Comparison of ENCODE assay signal across 8 mouse cellular contexts in the genomic region with DNA sequence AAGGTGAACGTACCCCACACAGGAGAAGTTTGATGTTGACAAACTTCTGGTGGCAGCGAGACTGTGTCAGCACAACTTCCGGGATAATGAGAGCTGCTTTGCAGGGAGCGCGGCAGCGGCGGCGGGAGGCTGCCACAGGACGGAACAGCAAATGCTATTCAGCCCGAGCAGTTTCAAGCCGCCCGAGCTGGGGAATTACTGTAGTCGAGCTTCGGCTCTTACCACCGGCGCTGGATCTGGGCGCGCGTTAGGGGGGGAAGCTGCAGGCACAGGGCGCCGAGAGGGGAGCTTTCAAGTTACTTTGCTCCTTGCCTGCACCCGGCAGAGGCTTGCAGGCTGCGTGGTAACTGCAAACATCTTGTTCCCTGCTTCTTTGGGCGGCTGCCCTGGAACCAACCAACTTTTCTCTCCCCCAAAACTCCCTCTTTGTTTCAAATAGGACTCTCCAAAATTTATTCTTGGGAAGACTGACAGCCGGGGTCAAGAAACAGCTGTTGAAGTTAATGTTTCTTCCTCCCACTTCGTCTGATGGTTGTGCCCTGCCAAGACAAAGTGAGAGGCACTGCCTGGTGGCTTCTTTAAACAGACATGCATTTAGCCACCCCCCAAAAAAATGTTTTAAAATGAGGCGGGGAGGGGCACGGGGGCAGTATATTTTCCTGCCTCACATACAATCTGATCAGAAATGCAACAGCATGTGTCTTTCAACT.
A peak's percentile ranks its signal among the peaks of the same experiment; 100 is the strongest.
DNase-seq lines count a peak whose midpoint lies in the region; ATAC-seq and TF ChIP-seq lines count a peak whose summit lies in the region.

No protein-coding gene starts in this region.

- TF ChIP-seq POLR2A in bone marrow macrophage, adult 2 months (IDR thresholded peaks at IDR 0.05; ENCODE audit: borderline replicate concordance, low read depth, low read length), result no peak
- peak; percentile 69 for TF ChIP-seq POLR2A in embryonic fibroblast, embryonic 13.5 days (IDR thresholded peaks at IDR 0.05; ENCODE audit: low read depth, low read length)

- H3K27me3 ChIP-seq in kidney, embryonic 14.5 days (ENCODE audit: control insufficient read depth, insufficient read depth, low read length), result no peaks in the 10 kb centered on the region
- H3K27me3 ChIP-seq in limb, embryonic 15.5 days, result no peaks in the 10 kb centered on the region

- DNase-seq in A20 (ENCODE audit: low read depth, low spot score), result peak; percentile 89
- peak; percentile 92 to 94 for DNase-seq in heart, adult 9 months (ENCODE audit: low spot score in 2 of 2)
- peak; percentile 68 to 78 for DNase-seq in monocyte, adult 2 months (ENCODE audit: low read depth in 1 of 2, low spot score in 2 of 2)
- DNase-seq in spleen, postnatal 36 days (ENCODE audit: low spot score in 2 of 2), result peak; percentile 88 to 90

- no peak for TF ChIP-seq CTCF in bone marrow macrophage, adult 2 months (IDR thresholded peaks at IDR 0.05; ENCODE audit: low read depth, low read length)
- TF ChIP-seq CTCF in embryonic fibroblast, embryonic 13.5 days (IDR thresholded peaks at IDR 0.05; ENCODE audit: borderline replicate concordance, insufficient read depth, low read length), result no peak

- under 1% methylated on average over 28 of the region's 28 CpGs for WGBS in kidney, embryonic 14.5 days
- under 1% methylated on average over 28 of the region's 28 CpGs for WGBS in limb, embryonic 15.5 days

- peak overlapping the region; percentile 61 for H3K4me3 ChIP-seq in bone marrow macrophage, adult 2 months (ENCODE audit: insufficient read depth, low read length)
- peak overlapping the region; percentile 31 for H3K4me3 ChIP-seq in embryonic fibroblast, embryonic 13.5 days (ENCODE audit: insufficient read depth, low read length)
- H3K4me3 ChIP-seq in kidney, embryonic 14.5 days (ENCODE audit: low read length), result peak overlapping the region; percentile 42
- peak overlapping the region; percentile 36 for H3K4me3 ChIP-seq in limb, embryonic 15.5 days

- H3K4me1 ChIP-seq in bone marrow macrophage, adult 2 months (ENCODE audit: control insufficient read depth, insufficient read depth, low read length), result peaks cover 19% of the 10 kb centered on the region
- peaks cover 17% of the 10 kb centered on the region for H3K4me1 ChIP-seq in embryonic fibroblast, embryonic 13.5 days (ENCODE audit: control insufficient read depth, insufficient read depth, low read length)
- H3K4me1 ChIP-seq in kidney, embryonic 14.5 days (ENCODE audit: control insufficient read depth, insufficient read depth, low read length), result peaks cover 31% of the 10 kb centered on the region
- peaks cover 48% of the 10 kb centered on the region for H3K4me1 ChIP-seq in limb, embryonic 15.5 days

- H3K27ac ChIP-seq in bone marrow macrophage, adult 2 months (ENCODE audit: insufficient read depth, low read depth, low read length), result peak overlapping the region; percentile 93
- H3K27ac ChIP-seq in embryonic fibroblast, embryonic 13.5 days (ENCODE audit: insufficient read depth, low read length), result peak overlapping the region; percentile 99
- peak overlapping the region; percentile 99 for H3K27ac ChIP-seq in kidney, embryonic 14.5 days (ENCODE audit: low read depth, low read length)
- peak overlapping the region; percentile 98 for H3K27ac ChIP-seq in limb, embryonic 15.5 days

- peak overlapping the region; percentile 73 for H3K4me2 ChIP-seq in kidney, embryonic 14.5 days (replicated peaks; ENCODE audit: low read depth, low read length)
- H3K4me2 ChIP-seq in limb, embryonic 15.5 days, result peak overlapping the region; percentile 60

- H3K9me3 ChIP-seq in kidney, embryonic 14.5 days (ENCODE audit: control insufficient read depth, low read length), result no peaks in the 10 kb centered on the region
- no peaks in the 10 kb centered on the region for H3K9me3 ChIP-seq in limb, embryonic 15.5 days

- H3K9ac ChIP-seq in kidney, embryonic 14.5 days (ENCODE audit: low read depth, low read length), result peak overlapping the region; percentile 65
- H3K9ac ChIP-seq in limb, embryonic 15.5 days, result peak overlapping the region; percentile 14; the same call in 1 of the 2 replicates

- peak; percentile 94 for ATAC-seq in kidney, embryonic 14.5 days (ENCODE audit: low FRiP score, low TSS enrichment)
- peak; percentile 89 for ATAC-seq in limb, embryonic 15.5 days (ENCODE audit: insufficient number of reproducible peaks, low FRiP score, low TSS enrichment, low read depth)

- H3K36me3 ChIP-seq in kidney, embryonic 14.5 days (ENCODE audit: control insufficient read depth, insufficient read depth, low read length), result no peaks in the 10 kb centered on the region
- H3K36me3 ChIP-seq in limb, embryonic 15.5 days, result no peaks in the 10 kb centered on the region

Comparison
In these comparisons a context has a peak if more than half of its experiments do, and no peak if none do; other contexts are left out.
1. Peak in every context shown above with its lines: DNase-seq, ATAC-seq, H3K4me3 ChIP-seq and H3K27ac ChIP-seq.